Mouse (Mus musculus) limb, embryonic 14.5 days (tissue): Measurements from ENCODE around the gene Sall2. TPM values are rescaled to one million over a fixed set of nuclear protein-coding genes. Genes with fewer than 3 reads are reported as not detected.

Experiments used
- ATAC-seq: fragments of 200-750 bp; cut with Nextera tagmentation; 2 replicates; pipeline ENCODE4 v1.8.0; 2017; ENCODE audit warnings: low read depth, moderate number of reproducible peaks, moderate TSS enrichment; ENCODE audit not compliant: low FRiP score
- DNase-seq: peaks from one replicate; pipeline ENCODE4 v3.0.0-alpha.2; 2015; ENCODE audit warnings: low spot score
- H3K27ac ChIP-seq: fragments of 300-500 bp; sonication (generic); replicated peaks from 2 replicates; pipeline ENCODE4 v1.5.1; 2014; ENCODE audit warnings: low read depth, mild to moderate bottlenecking, low read length, moderate library complexity, mixed read lengths
- H3K27me3 ChIP-seq: fragments of 300-500 bp; sonication (generic); 2 replicates; pipeline ENCODE4 v1.6.1; 2014; ENCODE audit warnings: low read length, mixed read lengths; ENCODE audit not compliant: control insufficient read depth, insufficient read depth
- H3K36me3 ChIP-seq: fragments of 300-500 bp; sonication (generic); 2 replicates; pipeline ENCODE4 v1.6.1; 2014; ENCODE audit warnings: mild to moderate bottlenecking, low read length, moderate library complexity, mixed read lengths; ENCODE audit not compliant: control insufficient read depth, insufficient read depth
- H3K4me1 ChIP-seq: fragments of 300-500 bp; sonication (generic); 2 replicates; pipeline ENCODE4 v1.6.1; 2014; ENCODE audit warnings: antibody characterized with exemption, low read length, mixed read lengths; ENCODE audit not compliant: control insufficient read depth, insufficient read depth
- H3K4me2 ChIP-seq: fragments of 300-500 bp; sonication (generic); replicated peaks from 2 replicates; pipeline ENCODE4 v1.6.1; 2014; ENCODE audit warnings: low read depth, mild to moderate bottlenecking, low read length, moderate library complexity; ENCODE audit not compliant: severe bottlenecking
- H3K4me3 ChIP-seq: fragments of 300-500 bp; sonication (generic); replicated peaks from 2 replicates; pipeline ENCODE4 v1.5.1; 2014; ENCODE audit warnings: low read length
- H3K9ac ChIP-seq: fragments of 300-500 bp; sonication (generic); 2 replicates; pipeline ENCODE4 v1.6.1; 2014; ENCODE audit warnings: mild to moderate bottlenecking, low read depth, low read length, moderate library complexity; ENCODE audit not compliant: severe bottlenecking
- H3K9me3 ChIP-seq: fragments of 300-500 bp; sonication (generic); 2 replicates; pipeline ENCODE4 v1.6.1; 2016; ENCODE audit warnings: low read length; ENCODE audit not compliant: control insufficient read depth
- POLR2A ChIP-seq: fragments of 200-500 bp; IDR thresholded peaks from 2 replicates; pipeline ENCODE4 v1.8.0; 2012; ENCODE audit warnings: inconsistent platforms, mild to moderate bottlenecking, moderate library complexity, borderline replicate concordance; ENCODE audit not compliant: insufficient read depth, insufficient read length; ENCODE audit errors: extremely low read depth
- WGBS: fragments of 180-500 bp; shearing (Covaris S2); extraction: QIAGEN DNeasy Blood & Tissue Kit; methylation state at CpG from one replicate; pipeline ENCODE4 v1.1.7; 2014; 5-methylcytosine and 5-hydroxymethylcytosine counted together
- polyA plus RNA-seq, 2 experiments: library from polyadenylated mRNA; depleted of rRNA in 1 of 2; stranded (reverse) in 1 of 2; unstranded in 1 of 2; fragments of >200 nt; fragmentation: Nextera tagmentation in 1 of 2; extraction: Ambion mirVana in 1 of 2; gene quantifications; 2 replicates each; pipeline versions ENCODE4 v1.2.1 to v1.2.3; 2012 to 2014

Gene Sall2
- polyA plus RNA-seq, 2 experiments, result 18.9 to 26.4 TPM

- no peak for TF ChIP-seq POLR2A
- Histone ChIP-seq H3K27ac (no peak overlapping the region), H3K4me2 (no peak overlapping the region), H3K27me3 (peaks cover 27% of the 10 kb centered on the region), H3K9me3 (no peaks in the 10 kb centered on the region), H3K36me3 (no peaks in the 10 kb centered on the region), H3K9ac (no peak overlapping the region), H3K4me3 (no peak overlapping the region), H3K4me1 (no peaks in the 10 kb centered on the region)
- 88% methylated on average over 3 of the region's 3 CpGs for WGBS
- no peak for ATAC-seq
- no peak for DNase-seq
Observed at GRCm38 (mm10) chr14:52332171-52332570, 3.6 kb upstream of the Sall2 start.

- Histone ChIP-seq H3K27ac (no peak overlapping the region), H3K4me1 (no peaks in the 10 kb centered on the region), H3K36me3 (no peaks in the 10 kb centered on the region), H3K4me2 (no peak overlapping the region), H3K9ac (no peak overlapping the region), H3K9me3 (no peaks in the 10 kb centered on the region), H3K27me3 (peaks cover 31% of the 10 kb centered on the region), H3K4me3 (no peak overlapping the region)
- TF ChIP-seq POLR2A, result no peak
- WGBS, result 34% methylated on average over 4 of the region's 4 CpGs
- no peak for DNase-seq
- no peak for ATAC-seq
Observed at GRCm38 (mm10) chr14:52331069-52331750, 2.6 kb upstream of the Sall2 start.

DNA sequence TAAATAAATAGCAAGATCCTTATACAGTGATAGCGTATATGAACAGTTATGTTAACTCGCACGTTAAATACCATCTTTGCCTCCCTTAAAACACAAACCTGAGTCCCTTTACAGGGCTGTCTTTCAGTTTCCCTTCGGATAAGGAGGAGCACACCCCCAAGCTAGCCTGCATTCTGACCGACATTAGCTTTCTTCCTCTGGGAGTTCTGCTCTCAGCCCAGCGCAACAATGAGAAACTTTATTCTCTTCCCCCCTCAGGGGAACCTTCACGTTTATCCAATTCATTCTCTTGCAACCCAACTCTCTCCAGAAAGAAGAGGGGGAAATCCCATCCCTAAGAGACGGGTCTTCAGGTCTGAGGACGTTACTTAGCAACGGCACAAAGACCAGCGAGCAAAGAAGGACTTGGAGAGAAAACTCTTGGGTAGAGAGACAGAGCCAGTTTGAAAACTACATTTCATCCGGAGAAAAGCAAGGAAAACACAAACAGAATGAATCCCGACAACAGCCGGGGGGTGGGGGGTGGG lies 1.1 kb downstream of the Sall2 start:
- WGBS, result 5% methylated on average over 14 of the region's 14 CpGs
- H3K9me3 ChIP-seq, result no peaks in the 10 kb centered on the region

DNA sequence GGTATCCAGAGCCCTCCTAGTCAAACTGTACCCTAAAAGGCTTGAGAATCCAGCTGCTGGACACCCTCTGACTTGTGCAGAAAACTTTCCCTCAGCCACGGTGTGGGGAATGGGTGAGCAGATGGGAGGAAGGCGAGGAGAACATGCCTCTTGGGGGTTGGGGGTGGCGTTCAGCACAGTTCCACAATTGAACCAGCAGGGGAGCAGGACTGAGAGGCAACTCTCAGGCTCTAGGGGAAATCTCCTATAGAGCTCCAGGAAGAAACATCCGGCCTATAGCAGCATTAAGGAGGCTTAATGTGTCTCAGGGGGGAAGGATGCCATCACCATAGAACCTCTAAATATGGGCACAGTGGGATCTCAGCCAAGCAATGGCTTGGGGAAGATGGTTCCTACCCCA lies 2.7 kb downstream of the Sall2 start:
- DNase-seq, result peak; percentile 20
- H3K27me3 ChIP-seq, result peaks cover 31% of the 10 kb centered on the region
- no peak for TF ChIP-seq POLR2A

More for the DNA sequence above, 1.1 kb downstream of the Sall2 start:
- TF ChIP-seq POLR2A, result no peak
- H3K27ac ChIP-seq, result no peak overlapping the region
- no peaks in the 10 kb centered on the region for H3K36me3 ChIP-seq
- H3K4me2 ChIP-seq, result peak overlapping the region; percentile 68
- H3K4me1 ChIP-seq, result no peaks in the 10 kb centered on the region
- peak overlapping the region; percentile 40 for H3K4me3 ChIP-seq
- H3K27me3 ChIP-seq, result peaks cover 31% of the 10 kb centered on the region
- DNase-seq (peak; percentile 4), ATAC-seq (peak; percentile 62)
- H3K9ac ChIP-seq, result peak overlapping the region; percentile 44

GRCm38 (mm10) chr14:52319361-52319760 lies 9.2 kb downstream of the Sall2 start:
- 66% methylated on average over 6 of the region's 6 CpGs for WGBS
- TF ChIP-seq POLR2A, result no peak

More for the DNA sequence above, 2.7 kb downstream of the Sall2 start:
- Histone ChIP-seq H3K27ac (no peak overlapping the region), H3K9me3 (no peaks in the 10 kb centered on the region), H3K4me3 (no peak overlapping the region), H3K9ac (no peak overlapping the region), H3K36me3 (no peaks in the 10 kb centered on the region), H3K4me1 (no peaks in the 10 kb centered on the region), H3K4me2 (no peak overlapping the region)
- WGBS, result 9% methylated on average over 4 of the region's 4 CpGs
- ATAC-seq, result no peak

More at GRCm38 (mm10) chr14:52319361-52319760, 9.2 kb downstream of the Sall2 start:
- Histone ChIP-seq H3K4me1 (peaks cover 13% of the 10 kb centered on the region), H3K36me3 (peaks cover 7% of the 10 kb centered on the region; the same call in 1 of the 2 replicates), H3K4me3 (no peak overlapping the region), H3K9me3 (no peaks in the 10 kb centered on the region), H3K27me3 (no peaks in the 10 kb centered on the region), H3K9ac (no peak overlapping the region), H3K4me2 (no peak overlapping the region), H3K27ac (no peak overlapping the region)
- no peak for DNase-seq
- no peak for ATAC-seq
